Mouse (Mus musculus): ENCODE data around the gene Mcl1. TPM values are rescaled to one million over a fixed set of nuclear protein-coding genes. Genes with fewer than 3 reads are reported as not detected.

Gene Mcl1
- polyA plus RNA-seq, 1 experiment from 2014 or later: 34.8 TPM

- H3K9me3 ChIP-seq (replicated peaks): no peaks in the 10 kb centered on the region
- H3K27ac ChIP-seq (replicated peaks): no peak overlapping the region
- H3K4me2 ChIP-seq: no peak overlapping the region
- H3K4me3 ChIP-seq (replicated peaks): no peak overlapping the region
- whole genome bisulfite sequencing (ENCODE audit: insufficient replicate concordance): 61% methylated on average over 3 of the region's 3 CpGs
- H3K27me3 ChIP-seq: no peaks in the 10 kb centered on the region
- peaks cover 98% of the 10 kb centered on the region for H3K36me3 ChIP-seq (replicated peaks)
- no peak for ATAC-seq (ENCODE audit: insufficient read depth)
- H3K9ac ChIP-seq: no peak overlapping the region
- peaks cover 40% of the 10 kb centered on the region for H3K4me1 ChIP-seq (replicated peaks)
These were observed 27.7 kb upstream of the Mcl1 start for GRCm38 (mm10) chr3:95630856-95631255.

GRCm38 (mm10) chr3:95631304-95631703 is 27.3 kb upstream of the Mcl1 start:
- 80% methylated on average over 6 of the region's 6 CpGs for WGBS (ENCODE audit: insufficient replicate concordance)
- ATAC-seq (ENCODE audit: insufficient read depth): no peak
- H3K9me3 ChIP-seq (replicated peaks): no peaks in the 10 kb centered on the region
- peaks cover 40% of the 10 kb centered on the region for H3K4me1 ChIP-seq (replicated peaks)
- H3K4me2 ChIP-seq: no peak overlapping the region
- no peak overlapping the region for H3K4me3 ChIP-seq (replicated peaks)
- peaks cover 99% of the 10 kb centered on the region for H3K36me3 ChIP-seq (replicated peaks)
- peak overlapping the region; percentile 56; the same call in 1 of the 2 replicates for H3K27ac ChIP-seq (replicated peaks)
- H3K9ac ChIP-seq: no peak overlapping the region
- H3K27me3 ChIP-seq: no peaks in the 10 kb centered on the region

- 75% methylated on average over 12 of the region's 12 CpGs for WGBS (ENCODE audit: insufficient replicate concordance)
- peak overlapping the region; percentile 56; the same call in 1 of the 2 replicates for H3K27ac ChIP-seq (replicated peaks)
These were observed 25.7 kb upstream of the Mcl1 start for GRCm38 (mm10) chr3:95632648-95633588.

DNA sequence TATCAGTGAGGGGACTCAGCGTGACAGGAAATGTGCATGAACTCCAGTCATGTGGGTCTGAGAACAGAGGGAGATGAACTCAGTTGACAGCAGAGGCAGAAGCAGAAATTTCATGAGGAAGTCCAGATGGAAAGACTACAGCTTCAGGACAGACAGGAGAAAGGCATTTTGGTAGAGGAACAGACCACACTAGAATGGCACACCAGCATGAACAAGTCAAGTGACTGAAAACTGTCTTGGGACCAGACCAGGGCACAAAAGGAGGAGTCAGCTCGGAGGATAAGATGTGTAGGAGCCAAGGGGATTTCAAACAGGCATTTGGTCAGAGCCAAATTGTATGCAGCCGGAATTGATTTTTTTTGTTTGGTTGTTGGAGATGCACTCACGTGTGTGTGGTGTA is 23.0 kb upstream of the Mcl1 start:
- H3K4me1 ChIP-seq (replicated peaks): peaks cover 53% of the 10 kb centered on the region
- no peak for ATAC-seq (ENCODE audit: insufficient read depth)
- no peak overlapping the region for H3K4me3 ChIP-seq (replicated peaks)
- 72% methylated on average over 4 of the region's 4 CpGs for WGBS (ENCODE audit: insufficient replicate concordance)
- H3K27me3 ChIP-seq: no peaks in the 10 kb centered on the region
- H3K4me2 ChIP-seq: no peak overlapping the region
- H3K9me3 ChIP-seq (replicated peaks): no peaks in the 10 kb centered on the region
- H3K36me3 ChIP-seq (replicated peaks): peaks cover 92% of the 10 kb centered on the region
- H3K27ac ChIP-seq (replicated peaks): peak overlapping the region; percentile 68
- no peak overlapping the region for H3K9ac ChIP-seq

More at GRCm38 (mm10) chr3:95632648-95633588, 25.7 kb upstream of the Mcl1 start:
- ATAC-seq (ENCODE audit: insufficient read depth): no peak
- Histone ChIP-seq H3K9me3 (replicated peaks) (no peaks in the 10 kb centered on the region), H3K4me1 (replicated peaks) (peaks cover 40% of the 10 kb centered on the region), H3K36me3 (replicated peaks) (peaks cover 100% of the 10 kb centered on the region), H3K9ac (no peak overlapping the region), H3K4me3 (replicated peaks) (no peak overlapping the region), H3K27me3 (no peaks in the 10 kb centered on the region), H3K4me2 (no peak overlapping the region)

GRCm38 (mm10) chr3:95636072-95636471 is 22.5 kb upstream of the Mcl1 start:
- H3K27me3 ChIP-seq: no peaks in the 10 kb centered on the region
- peaks cover 53% of the 10 kb centered on the region for H3K4me1 ChIP-seq (replicated peaks)
- no peaks in the 10 kb centered on the region for H3K9me3 ChIP-seq (replicated peaks)
- H3K36me3 ChIP-seq (replicated peaks): peaks cover 88% of the 10 kb centered on the region
- H3K9ac ChIP-seq: no peak overlapping the region
- 83% methylated on average over 4 of the region's 4 CpGs for WGBS (ENCODE audit: insufficient replicate concordance)
- peak overlapping the region; percentile 68 for H3K27ac ChIP-seq (replicated peaks)
- no peak overlapping the region for H3K4me3 ChIP-seq (replicated peaks)
- H3K4me2 ChIP-seq: no peak overlapping the region
- ATAC-seq (ENCODE audit: insufficient read depth): peak; percentile 24; the same call in 1 of the 2 replicates

- Histone ChIP-seq H3K27me3 (no peaks in the 10 kb centered on the region), H3K27ac (replicated peaks) (no peak overlapping the region), H3K36me3 (replicated peaks) (peaks cover 55% of the 10 kb centered on the region), H3K4me3 (replicated peaks) (no peak overlapping the region), H3K9ac (no peak overlapping the region), H3K9me3 (replicated peaks) (no peaks in the 10 kb centered on the region), H3K4me1 (replicated peaks) (peaks cover 73% of the 10 kb centered on the region), H3K4me2 (no peak overlapping the region)
- ATAC-seq (ENCODE audit: insufficient read depth): no peak
- WGBS (ENCODE audit: insufficient replicate concordance): 74% methylated on average over 1 of the region's 1 CpGs
These were observed 18.9 kb upstream of the Mcl1 start for GRCm38 (mm10) chr3:95639694-95640093.

- Histone ChIP-seq H3K4me3 (replicated peaks) (no peak overlapping the region), H3K27me3 (no peaks in the 10 kb centered on the region), H3K9me3 (replicated peaks) (no peaks in the 10 kb centered on the region), H3K9ac (no peak overlapping the region), H3K36me3 (replicated peaks) (peaks cover 21% of the 10 kb centered on the region), H3K4me2 (no peak overlapping the region), H3K4me1 (replicated peaks) (peaks cover 67% of the 10 kb centered on the region), H3K27ac (replicated peaks) (peak overlapping the region; percentile 70)
- WGBS (ENCODE audit: insufficient replicate concordance): 36% methylated on average over 7 of the region's 7 CpGs
- peak; percentile 69 for ATAC-seq (ENCODE audit: insufficient read depth)
These were observed 15.5 kb upstream of the Mcl1 start for GRCm38 (mm10) chr3:95643097-95643496.

- peak overlapping the region; percentile 69 for H3K27ac ChIP-seq (replicated peaks)
- H3K27me3 ChIP-seq: no peaks in the 10 kb centered on the region
- H3K9me3 ChIP-seq (replicated peaks): no peaks in the 10 kb centered on the region
- peak; percentile 49 for ATAC-seq (ENCODE audit: insufficient read depth)
- H3K4me2 ChIP-seq: no peak overlapping the region
- no peak overlapping the region for H3K4me3 ChIP-seq (replicated peaks)
- no peak overlapping the region for H3K9ac ChIP-seq
- H3K4me1 ChIP-seq (replicated peaks): peaks cover 51% of the 10 kb centered on the region
- H3K36me3 ChIP-seq (replicated peaks): 0 out of 2 replicates have a peak, but pooled peaks cover 3% of the 10 kb centered on the region
- 31% methylated on average over 10 of the region's 10 CpGs for WGBS (ENCODE audit: insufficient replicate concordance)
These were observed 13.0 kb upstream of the Mcl1 start for GRCm38 (mm10) chr3:95645313-95646235.

DNA sequence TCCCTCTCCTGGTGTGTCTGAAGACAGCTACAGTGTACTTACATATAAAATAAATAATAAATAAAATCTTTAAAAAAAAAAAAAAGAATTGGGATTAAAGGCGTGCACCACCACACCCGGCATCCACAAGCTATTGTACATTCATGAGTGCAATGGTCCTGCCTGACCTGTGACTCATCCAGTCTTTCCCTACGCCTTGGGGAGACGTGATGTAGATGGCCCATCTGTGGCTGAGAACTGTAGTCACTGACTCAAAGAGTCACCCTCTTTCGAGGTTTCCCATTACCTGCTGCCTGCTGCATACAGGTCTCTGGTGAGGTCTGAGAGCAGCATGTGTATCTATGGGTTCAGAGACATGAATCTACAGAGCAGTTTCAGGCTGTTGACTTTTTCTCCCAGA is 10.6 kb upstream of the Mcl1 start:
- H3K9me3 ChIP-seq (replicated peaks): no peaks in the 10 kb centered on the region
- H3K4me3 ChIP-seq (replicated peaks): no peak overlapping the region
- no peak overlapping the region for H3K27ac ChIP-seq (replicated peaks)
- H3K36me3 ChIP-seq (replicated peaks): no peaks in the 10 kb centered on the region
- H3K27me3 ChIP-seq: no peaks in the 10 kb centered on the region
- no peak overlapping the region for H3K4me2 ChIP-seq
- peaks cover 57% of the 10 kb centered on the region for H3K4me1 ChIP-seq (replicated peaks)
- no peak overlapping the region for H3K9ac ChIP-seq
- WGBS (ENCODE audit: insufficient replicate concordance): 79% methylated on average over 5 of the region's 5 CpGs
- no peak for ATAC-seq (ENCODE audit: insufficient read depth)

DNA sequence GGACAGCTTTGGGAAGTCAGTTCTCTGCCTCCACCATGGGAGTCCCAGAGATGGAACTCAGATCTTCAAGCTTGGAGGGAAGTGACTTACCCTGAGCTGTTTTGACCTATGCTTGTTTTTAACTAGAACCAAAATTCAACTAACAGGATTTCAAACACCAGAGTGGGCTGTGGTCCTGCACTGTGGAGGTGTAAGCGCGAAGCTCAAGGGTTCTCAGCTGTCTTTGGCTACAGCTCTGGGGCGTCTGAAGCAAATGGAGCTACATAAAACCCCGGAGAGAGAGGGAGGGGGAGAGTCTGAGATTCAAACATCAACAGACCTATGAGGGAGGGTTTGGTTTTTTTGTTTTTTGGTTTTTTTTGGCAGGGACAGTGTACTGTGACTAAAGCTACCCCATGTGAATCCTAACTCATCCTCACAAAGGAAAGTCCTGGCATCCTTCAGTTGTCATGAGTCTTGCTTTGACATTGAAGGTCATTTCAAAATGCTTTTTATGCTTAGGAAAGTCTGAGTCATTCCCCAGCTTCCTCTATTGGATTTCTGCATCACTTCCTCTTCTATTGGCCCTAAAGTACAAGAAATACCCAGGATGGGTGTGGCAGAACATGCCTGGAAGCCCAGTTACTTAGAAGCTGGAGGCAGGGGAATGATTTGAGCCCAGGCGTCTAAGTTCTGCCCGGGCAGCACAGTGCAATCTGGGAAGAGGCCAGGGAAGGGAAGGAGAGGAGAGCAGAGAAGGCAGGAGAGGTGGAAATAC is 8.1 kb upstream of the Mcl1 start:
- peaks cover 50% of the 10 kb centered on the region for H3K4me1 ChIP-seq (replicated peaks)
- no peak overlapping the region for H3K4me3 ChIP-seq (replicated peaks)
- ATAC-seq (ENCODE audit: insufficient read depth): no peak
- H3K9me3 ChIP-seq (replicated peaks): no peaks in the 10 kb centered on the region
- no peaks in the 10 kb centered on the region for H3K36me3 ChIP-seq (replicated peaks)
- no peaks in the 10 kb centered on the region for H3K27me3 ChIP-seq
- no peak overlapping the region for H3K9ac ChIP-seq
- H3K4me2 ChIP-seq: 0 out of 2 replicates have a peak overlapping the region, but pooled peaks have one; percentile 0
- 44% methylated on average over 6 of the region's 6 CpGs for WGBS (ENCODE audit: insufficient replicate concordance)
- H3K27ac ChIP-seq (replicated peaks): peak overlapping the region; percentile 75

Data from liver, embryonic 15.5 days (tissue).